Mouse (Mus musculus): ENCODE results near the gene Ifna5.
A peak's percentile ranks its signal among the peaks of the same experiment; 100 is the strongest.

The Ifna5 gene

GRCm38 (mm10) chr4:88864599-88864998 is 29.3 kb downstream of the Ifna5 start:
- DNase-seq (ENCODE audit: low spot score), result no peak

GRCm38 (mm10) chr4:88865011-88865569 is 29.8 kb downstream of the Ifna5 start:
- no peak for DNase-seq (ENCODE audit: low spot score)

- DNase-seq (ENCODE audit: low spot score), result peak; percentile 68
Measured at GRCm38 (mm10) chr4:88867366-88867925, 32.1 kb downstream of the Ifna5 start.

- peak; percentile 9 for DNase-seq (ENCODE audit: low spot score)
Measured at GRCm38 (mm10) chr4:88867926-88868911, 32.9 kb downstream of the Ifna5 start.

- DNase-seq (ENCODE audit: low spot score), result peak; percentile 20
Measured at GRCm38 (mm10) chr4:88872691-88873090, 37.4 kb downstream of the Ifna5 start.

GRCm38 (mm10) chr4:88875435-88876095 is 40.2 kb downstream of the Ifna5 start:
- DNase-seq (ENCODE audit: low spot score), result no peak

GRCm38 (mm10) chr4:88876520-88876919 is 41.2 kb downstream of the Ifna5 start:
- no peak for DNase-seq (ENCODE audit: low spot score)

GRCm38 (mm10) chr4:88878246-88878645 is 42.9 kb downstream of the Ifna5 start:
- no peak for DNase-seq (ENCODE audit: low spot score)

- DNase-seq (ENCODE audit: low spot score), result no peak
Measured at GRCm38 (mm10) chr4:88878772-88879171, 43.4 kb downstream of the Ifna5 start.

- no peak for DNase-seq (ENCODE audit: low spot score)
Measured at GRCm38 (mm10) chr4:88880101-88880500, 44.8 kb downstream of the Ifna5 start, which contains the start of gene Ifne. Gene Ifne, minus strand, starts transcription at chr4:88880201.

Measured in ovary, postnatal 14 days (tissue).